Mouse (Mus musculus): ENCODE data around the gene A930004D18Rik. TPM values are rescaled to one million over a fixed set of nuclear protein-coding genes. Genes with fewer than 3 reads are reported as not detected.
"Not testable (repeated sequence)": the region's sequence is repeated elsewhere in the genome, so short reads cannot be mapped to it uniquely, and the experiment has no call there.

A930004D18Rik gene
- polyA plus RNA-seq, 1 experiment, result 3.6 TPM

GRCm38 (mm10) chr2:18011226-18011625, 26.3 kb downstream of the A930004D18Rik start:
- no peak for DNase-seq (ENCODE audit: low spot score)

GRCm38 (mm10) chr2:18005137-18005536, 32.4 kb downstream of the A930004D18Rik start:
- DNase-seq (ENCODE audit: low spot score), result no peak

GRCm38 (mm10) chr2:18004286-18004685, 33.3 kb downstream of the A930004D18Rik start:
- DNase-seq (ENCODE audit: low spot score), result no peak

DNA sequence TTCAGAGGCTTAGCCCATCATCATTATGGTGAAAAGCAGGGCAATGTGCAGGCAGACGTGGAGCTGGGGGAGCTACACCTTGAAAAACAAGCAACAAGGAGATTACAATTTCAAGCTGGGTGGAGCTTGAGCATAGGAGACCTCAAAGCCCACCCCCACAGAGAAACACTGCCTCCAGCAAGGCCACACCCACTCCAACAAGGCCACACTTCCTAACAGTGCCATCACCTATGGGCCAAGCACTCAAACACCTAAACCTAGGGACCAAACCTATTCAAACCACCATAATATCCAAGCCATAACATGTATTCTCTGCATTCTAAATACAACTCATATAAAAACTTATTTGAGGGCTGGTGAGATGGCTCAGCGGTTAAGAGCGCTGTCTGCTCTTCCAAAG, 35.2 kb downstream of the A930004D18Rik start:
- DNase-seq (ENCODE audit: low spot score), result no peak

GRCm38 (mm10) chr2:17996858-17997257, 40.7 kb downstream of the A930004D18Rik start, which contains the start of gene H2al2a:
Gene H2al2a (minus strand): TSS chr2:17996958.
- no peak for DNase-seq (ENCODE audit: low spot score)

DNA sequence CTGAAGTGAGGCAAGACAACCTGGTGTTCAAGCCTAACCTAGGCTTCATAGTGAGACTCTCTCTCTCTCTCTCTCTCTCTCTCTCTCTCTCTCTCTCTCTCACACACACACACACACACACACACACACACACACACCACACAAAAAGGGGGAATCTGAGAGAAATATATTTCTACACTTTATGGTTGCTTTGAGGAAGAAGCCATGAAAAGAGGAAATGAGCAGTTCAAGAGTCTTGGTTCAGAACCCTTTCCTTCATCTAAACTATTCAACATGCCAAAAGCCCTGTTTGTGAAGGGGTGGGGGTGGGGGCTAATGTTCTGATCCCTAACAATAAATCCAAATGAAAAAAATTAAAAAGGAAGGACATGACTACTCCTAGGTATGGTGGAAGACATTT, 48.0 kb downstream of the A930004D18Rik start:
- DNase-seq (ENCODE audit: low spot score), result no peak

GRCm38 (mm10) chr2:17989115-17989514, 48.4 kb downstream of the A930004D18Rik start:
- DNase-seq (ENCODE audit: low spot score), result no peak

- no peak for DNase-seq (ENCODE audit: low spot score)
Measured at GRCm38 (mm10) chr2:17986694-17987093, 50.8 kb downstream of the A930004D18Rik start.

GRCm38 (mm10) chr2:17984774-17985173, 52.8 kb downstream of the A930004D18Rik start:
- no peak for DNase-seq (ENCODE audit: low spot score)

- DNase-seq (ENCODE audit: low spot score), result no peak
Measured at GRCm38 (mm10) chr2:17982747-17983146, 54.8 kb downstream of the A930004D18Rik start.

GRCm38 (mm10) chr2:17978706-17979105, 58.8 kb downstream of the A930004D18Rik start:
- DNase-seq (ENCODE audit: low spot score), result no peak

DNA sequence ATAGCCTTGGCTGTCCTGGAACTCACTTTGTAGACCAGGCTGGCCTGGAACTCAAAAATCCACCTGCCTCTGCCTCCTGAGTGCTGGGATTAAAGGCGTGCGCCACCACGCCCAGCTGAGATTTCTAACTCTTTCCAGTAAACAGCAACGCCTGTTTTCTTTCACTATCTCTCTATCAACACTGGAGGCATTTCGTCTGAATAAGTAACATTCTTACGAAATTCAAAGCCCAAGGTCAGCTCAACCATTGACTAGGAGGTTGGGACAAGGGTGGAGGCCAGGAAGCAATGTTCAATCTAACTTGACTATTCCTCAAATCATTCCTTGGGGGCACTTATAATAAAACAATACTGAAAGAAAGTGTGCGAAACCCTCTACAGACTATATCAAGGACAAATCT, 59.3 kb downstream of the A930004D18Rik start:
- not testable (repeated sequence) for DNase-seq (ENCODE audit: low spot score)

DNA sequence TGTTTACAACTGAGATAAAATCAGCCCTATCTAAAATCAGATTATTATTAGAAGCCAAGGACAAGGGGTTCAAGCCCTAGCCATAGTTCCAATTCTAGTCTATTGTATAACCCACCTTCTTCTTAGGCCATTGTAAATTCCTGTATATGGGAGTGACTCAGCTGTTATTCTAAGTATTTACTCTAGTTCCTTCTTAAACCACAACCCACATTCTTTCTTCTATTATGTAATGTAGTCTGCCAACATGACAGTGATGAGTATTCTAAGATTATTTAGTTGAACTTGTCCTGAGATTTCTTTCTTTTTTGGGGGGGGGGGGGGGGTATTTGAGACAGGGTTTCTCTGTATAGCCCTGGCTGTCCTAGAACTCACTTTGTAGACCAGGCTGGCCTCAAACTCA, 59.9 kb downstream of the A930004D18Rik start:
- DNase-seq (ENCODE audit: low spot score), result not testable (repeated sequence)

DNA sequence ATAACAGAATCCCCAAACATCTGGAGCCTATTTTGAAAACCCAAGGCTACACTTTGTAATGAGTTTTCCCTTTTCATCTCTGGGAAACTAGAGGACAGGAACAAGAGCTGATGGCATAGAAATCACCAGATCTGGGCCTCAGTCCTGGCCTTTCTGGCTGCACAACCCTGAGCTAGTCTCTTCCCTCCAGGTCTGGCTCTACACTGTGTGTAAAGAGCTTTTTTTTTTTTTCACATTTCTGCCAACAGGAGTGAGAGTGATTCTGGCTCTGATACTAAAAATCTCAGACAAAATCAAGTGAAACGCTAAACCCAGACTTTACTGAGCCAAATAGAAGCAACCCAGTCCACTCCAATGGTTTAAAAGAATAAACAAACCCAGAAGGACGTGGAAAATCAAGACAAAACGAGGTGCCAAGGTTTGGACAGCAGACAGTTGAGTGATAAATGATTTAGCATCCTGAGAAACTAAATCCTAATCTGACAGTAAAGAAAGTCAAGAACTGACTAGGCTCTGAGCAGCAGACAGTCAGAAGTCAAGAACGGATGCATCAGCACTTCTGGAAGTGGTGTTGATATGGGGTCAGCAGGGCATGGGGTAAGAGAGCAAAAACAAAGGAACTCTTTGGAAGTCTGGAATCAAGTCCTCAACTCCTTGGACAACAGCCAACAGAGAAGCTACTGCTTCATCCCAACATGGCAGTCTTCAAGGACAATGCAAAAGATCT, 61.8 kb downstream of the A930004D18Rik start:
- DNase-seq (ENCODE audit: low spot score), result no peak

Other genes starting within 250 kb of the A930004D18Rik start
- not detected in 2 replicates for gene H2al2a, start 40.8 kb downstream of the A930004D18Rik start, polyA plus RNA-seq (2012; rRNA removed)
- gene Skida1, start 11.3 kb upstream of the A930004D18Rik start, polyA plus RNA-seq (2012; rRNA removed), result 3.4 and 4.9 TPM in 2 replicates
- gene Mllt10, start 17.5 kb upstream of the A930004D18Rik start, polyA plus RNA-seq (2012; rRNA removed), result 31.4 and 31.7 TPM in 2 replicates

All from urinary bladder, adult 2 months (tissue).